Mouse (Mus musculus) hindbrain, embryonic 16.5 days (tissue): ENCODE measurements around the gene Ccnl1. TPM values are rescaled to one million over a fixed set of nuclear protein-coding genes. Genes with fewer than 3 reads are reported as not detected.

Experiments used
- ATAC-seq: fragments of 200-750 bp; cut with Nextera tagmentation; 2 replicates; pipeline ENCODE4 v1.8.0; 2017; ENCODE audit warnings: moderate TSS enrichment, moderate library complexity
- H3K27ac ChIP-seq: fragments of 300-500 bp; sonication (generic); 2 replicates; pipeline ENCODE4 v1.5.1; 2014; ENCODE audit warnings: low read depth, mild to moderate bottlenecking, control low read depth, low read length, moderate library complexity
- H3K27me3 ChIP-seq: fragments of 300-500 bp; sonication (generic); replicated peaks from 2 replicates; pipeline ENCODE4 v1.6.1; 2014; ENCODE audit warnings: low read length; ENCODE audit not compliant: control insufficient read depth, insufficient read depth
- H3K36me3 ChIP-seq: fragments of 300-500 bp; sonication (generic); 2 replicates; pipeline ENCODE4 v1.6.1; 2014; ENCODE audit warnings: mild to moderate bottlenecking, low read length, moderate library complexity, mixed read lengths; ENCODE audit not compliant: control insufficient read depth, insufficient read depth
- H3K4me1 ChIP-seq: fragments of 300-500 bp; sonication (generic); 2 replicates; pipeline ENCODE4 v1.6.1; 2014; ENCODE audit warnings: low read depth, low read length; ENCODE audit not compliant: control insufficient read depth, insufficient read depth
- H3K4me2 ChIP-seq: fragments of 300-500 bp; sonication (generic); 2 replicates; pipeline ENCODE4 v1.6.1; 2014; ENCODE audit warnings: mild to moderate bottlenecking, low read length, control low read depth, moderate library complexity
- H3K4me3 ChIP-seq: fragments of 300-500 bp; sonication (generic); 2 replicates; pipeline ENCODE4 v1.5.1; 2014; ENCODE audit warnings: mild to moderate bottlenecking, low read length, control low read depth, moderate library complexity
- H3K9ac ChIP-seq: fragments of 300-500 bp; sonication (generic); 2 replicates; pipeline ENCODE4 v1.6.1; 2014; ENCODE audit warnings: low read depth, mild to moderate bottlenecking, control low read depth, low read length, moderate library complexity
- H3K9me3 ChIP-seq: fragments of 300-500 bp; sonication (generic); 2 replicates; pipeline ENCODE4 v1.6.1; 2014; ENCODE audit warnings: mild to moderate bottlenecking, low read length, moderate library complexity; ENCODE audit not compliant: control insufficient read depth
- WGBS: fragments of 180-500 bp; shearing (Covaris S2); extraction: QIAGEN DNeasy Blood & Tissue Kit; methylation state at CpG from one replicate; pipeline ENCODE4 v1.1.7; 2014; 5-methylcytosine and 5-hydroxymethylcytosine counted together
- polyA plus RNA-seq: library from polyadenylated mRNA; unstranded; fragments of >200 nt; fragmentation: Nextera tagmentation; extraction: Ambion mirVana; gene quantifications from 2 replicates; pipeline ENCODE4 v1.2.1, GENCODE M21; 2015

Ccnl1 gene
- polyA plus RNA-seq, 1 experiment from 2014 or later, result 53.2 TPM

DNA sequence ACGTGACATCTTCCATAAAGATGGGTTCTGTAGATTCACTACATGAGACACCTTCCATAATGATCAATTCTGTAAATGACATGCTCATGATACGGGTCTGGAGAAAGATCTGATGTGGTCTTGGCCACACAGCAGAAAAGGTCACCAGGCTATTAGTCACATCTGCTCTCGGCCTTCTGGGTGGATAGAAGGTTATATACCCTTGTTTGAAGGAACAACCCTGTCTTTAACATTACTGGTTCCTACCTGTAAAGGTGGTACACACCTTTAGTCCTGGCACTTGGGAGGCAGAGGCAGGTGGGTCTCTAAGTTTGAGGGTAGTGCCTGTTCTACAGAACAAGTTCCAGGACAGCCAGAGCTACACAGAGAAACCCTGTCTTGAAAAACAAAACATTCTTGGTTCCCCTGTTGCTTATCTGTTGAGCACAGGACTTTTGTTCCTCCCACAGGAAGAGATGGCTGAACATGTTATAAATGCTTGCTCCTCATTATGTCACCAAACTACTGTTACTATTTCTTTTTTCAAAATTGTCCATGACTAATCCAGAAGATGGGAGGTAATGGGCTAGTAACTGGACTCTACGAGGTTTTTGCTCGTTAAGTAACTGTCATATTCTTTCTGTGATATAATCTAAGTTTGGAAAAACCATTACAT, 2.4 kb upstream of the Ccnl1 start:
- Histone ChIP-seq H3K36me3 (peaks cover 5% of the 10 kb centered on the region), H3K27ac (no peak overlapping the region), H3K9me3 (no peaks in the 10 kb centered on the region), H3K27me3 (no peaks in the 10 kb centered on the region), H3K4me1 (peaks cover 17% of the 10 kb centered on the region), H3K4me3 (no peak overlapping the region), H3K4me2 (no peak overlapping the region), H3K9ac (no peak overlapping the region)
- ATAC-seq, result no peak
- 93% methylated on average over 5 of the region's 5 CpGs for WGBS

GRCm38 (mm10) chr3:65959416-65960001, 1.5 kb upstream of the Ccnl1 start:
- H3K27ac ChIP-seq, result no peak overlapping the region
- no peaks in the 10 kb centered on the region for H3K27me3 ChIP-seq
- H3K4me3 ChIP-seq, result no peak overlapping the region
- no peak for ATAC-seq
- H3K9me3 ChIP-seq, result no peaks in the 10 kb centered on the region
- peaks cover 20% of the 10 kb centered on the region for H3K4me1 ChIP-seq
- H3K9ac ChIP-seq, result no peak overlapping the region
- H3K36me3 ChIP-seq, result peaks cover 5% of the 10 kb centered on the region
- WGBS, result 89% methylated on average over 3 of the region's 3 CpGs
- H3K4me2 ChIP-seq, result peak overlapping the region; percentile 71

GRCm38 (mm10) chr3:65958840-65959185, 764 bp upstream of the Ccnl1 start:
- ATAC-seq, result no peak

DNA sequence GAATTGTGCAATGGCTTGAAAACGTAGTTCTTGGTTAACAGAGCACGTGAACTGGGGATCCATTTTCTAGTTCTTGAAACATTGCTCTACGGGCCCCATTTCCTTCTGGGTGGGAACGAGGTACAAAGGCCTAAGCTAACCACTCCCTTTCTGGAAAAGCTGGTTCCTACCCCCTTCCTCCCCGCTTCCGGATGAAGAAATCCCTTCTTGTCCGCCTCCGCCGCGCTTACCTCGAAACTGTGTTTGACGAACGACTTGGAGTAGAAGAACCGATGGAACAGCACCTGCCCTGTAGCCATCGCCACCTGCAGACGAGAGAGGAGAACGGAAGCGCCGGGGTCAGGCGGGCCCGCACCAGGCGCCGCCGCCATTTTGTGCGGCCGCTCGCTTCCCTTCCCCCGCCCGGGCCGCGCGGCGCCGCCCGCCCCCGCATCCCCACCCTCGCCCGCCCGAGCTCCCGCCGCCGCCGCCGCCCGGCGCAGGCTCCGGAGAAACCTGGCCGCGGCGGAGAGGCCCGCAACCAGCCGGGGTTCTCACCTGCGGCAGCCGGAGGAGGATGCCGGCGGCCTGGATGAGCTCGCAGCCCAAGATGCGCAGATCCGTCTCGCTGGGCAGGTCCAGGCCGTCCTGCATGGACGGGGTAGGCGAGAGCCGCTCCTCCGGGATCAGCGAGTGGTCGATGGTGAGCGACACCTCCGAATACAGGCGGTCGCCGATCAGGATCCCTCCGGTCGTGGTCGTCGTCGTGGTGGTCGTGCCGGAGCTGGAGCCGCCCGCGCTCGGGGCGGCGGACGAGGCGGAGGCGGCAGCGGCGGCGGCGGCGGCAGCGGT, 563 bp downstream of the Ccnl1 start:
- WGBS, result under 1% methylated on average over 61 of the region's 94 CpGs
- H3K36me3 ChIP-seq, result peaks cover 5% of the 10 kb centered on the region
- peak overlapping the region; percentile 99 for H3K9ac ChIP-seq
- H3K27ac ChIP-seq, result peak overlapping the region; percentile 99
- peak overlapping the region; percentile 95 for H3K4me2 ChIP-seq
- peaks cover 34% of the 10 kb centered on the region for H3K4me1 ChIP-seq
- peak; percentile 79 for ATAC-seq
- H3K4me3 ChIP-seq, result peak overlapping the region; percentile 90
- H3K9me3 ChIP-seq, result no peaks in the 10 kb centered on the region
- H3K27me3 ChIP-seq, result no peaks in the 10 kb centered on the region

More at GRCm38 (mm10) chr3:65958840-65959185, 764 bp upstream of the Ccnl1 start:
- H3K36me3 ChIP-seq, result peaks cover 5% of the 10 kb centered on the region
- H3K4me2 ChIP-seq, result peak overlapping the region; percentile 71
- peaks cover 25% of the 10 kb centered on the region for H3K4me1 ChIP-seq
- H3K27ac ChIP-seq, result peak overlapping the region; percentile 99
- H3K27me3 ChIP-seq, result no peaks in the 10 kb centered on the region
- peak overlapping the region; percentile 99 for H3K9ac ChIP-seq
- WGBS, result 5% methylated on average over 9 of the region's 9 CpGs
- H3K4me3 ChIP-seq, result peak overlapping the region; percentile 90
- no peaks in the 10 kb centered on the region for H3K9me3 ChIP-seq

DNA sequence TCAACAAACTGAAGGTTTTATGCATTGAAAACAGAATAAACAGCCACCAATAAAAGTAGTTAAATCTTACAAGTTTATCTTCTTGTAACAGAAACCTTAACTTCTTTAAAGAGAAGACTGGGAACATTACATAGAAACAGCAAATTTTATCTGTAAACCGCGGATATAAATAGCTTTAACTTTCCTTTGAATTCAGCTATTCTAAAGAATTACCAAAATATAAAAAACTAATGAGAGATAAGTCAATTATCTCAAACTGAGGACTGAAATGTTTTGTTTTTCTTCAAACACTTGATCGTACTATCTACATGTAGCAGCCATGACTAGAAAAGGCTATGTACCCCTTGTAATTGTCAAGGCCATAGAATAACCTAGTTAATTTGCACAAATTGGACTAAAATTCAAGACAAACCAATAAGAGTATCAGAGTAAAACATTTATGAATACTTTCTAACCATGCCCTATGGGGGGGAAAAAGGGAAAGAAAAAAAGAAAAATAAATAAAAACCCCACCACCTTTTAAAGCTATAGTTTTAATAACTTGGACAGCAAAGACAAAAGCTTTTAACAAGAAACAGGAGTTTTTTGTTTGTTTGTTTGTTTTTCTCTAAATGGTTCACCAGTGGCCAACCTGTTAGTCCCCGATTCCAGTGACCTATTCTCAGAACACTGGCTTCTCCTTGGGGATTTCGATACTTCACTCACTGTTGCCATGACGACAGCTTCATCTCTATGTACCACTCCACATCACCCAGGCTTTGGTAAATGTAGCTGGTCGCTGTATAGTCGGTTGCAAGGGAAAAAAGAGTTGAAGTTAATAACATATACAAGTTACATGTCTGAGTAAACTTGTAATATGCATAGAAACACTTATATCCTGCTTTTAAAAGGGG, 3.3 kb downstream of the Ccnl1 start:
- no peak overlapping the region for H3K27ac ChIP-seq
- 44% methylated on average over 8 of the region's 8 CpGs for WGBS
- no peak overlapping the region for H3K9ac ChIP-seq
- H3K27me3 ChIP-seq, result no peaks in the 10 kb centered on the region
- no peaks in the 10 kb centered on the region for H3K9me3 ChIP-seq
- peaks cover 11% of the 10 kb centered on the region for H3K36me3 ChIP-seq
- peaks cover 34% of the 10 kb centered on the region for H3K4me1 ChIP-seq
- ATAC-seq, result no peak
- H3K4me3 ChIP-seq, result no peak overlapping the region
- H3K4me2 ChIP-seq, result no peak overlapping the region

DNA sequence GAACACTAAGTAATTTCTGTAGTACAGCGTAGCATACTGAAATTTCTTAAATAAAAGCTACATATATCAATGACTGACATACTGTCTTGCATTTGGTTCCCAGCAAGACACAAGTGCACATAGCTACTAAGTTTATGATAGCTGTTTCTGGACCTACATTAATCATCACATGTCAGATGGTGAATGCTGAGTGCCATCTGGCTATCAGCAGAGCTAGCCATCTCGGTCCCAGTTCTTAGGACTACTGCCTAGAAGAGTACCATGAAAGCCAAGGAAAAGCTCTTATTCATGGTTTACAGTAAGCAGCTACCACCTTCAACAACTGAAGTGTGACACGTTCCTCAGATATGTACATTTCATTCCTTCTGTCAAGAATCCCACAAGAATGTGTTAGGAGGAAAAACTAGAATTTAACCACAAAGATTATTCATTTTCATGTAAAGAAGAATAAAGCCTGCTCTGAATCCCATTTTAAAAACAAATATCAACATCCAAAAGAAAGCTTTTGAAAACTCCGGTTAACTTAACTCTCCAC, 7.2 kb downstream of the Ccnl1 start:
- WGBS, result 86% methylated on average over 4 of the region's 4 CpGs
- H3K4me1 ChIP-seq, result peaks cover 19% of the 10 kb centered on the region
- H3K4me3 ChIP-seq, result no peak overlapping the region
- no peak for ATAC-seq
- no peak overlapping the region for H3K4me2 ChIP-seq
- no peaks in the 10 kb centered on the region for H3K9me3 ChIP-seq
- peaks cover 30% of the 10 kb centered on the region for H3K36me3 ChIP-seq
- no peak overlapping the region for H3K9ac ChIP-seq
- no peaks in the 10 kb centered on the region for H3K27me3 ChIP-seq
- no peak overlapping the region for H3K27ac ChIP-seq

DNA sequence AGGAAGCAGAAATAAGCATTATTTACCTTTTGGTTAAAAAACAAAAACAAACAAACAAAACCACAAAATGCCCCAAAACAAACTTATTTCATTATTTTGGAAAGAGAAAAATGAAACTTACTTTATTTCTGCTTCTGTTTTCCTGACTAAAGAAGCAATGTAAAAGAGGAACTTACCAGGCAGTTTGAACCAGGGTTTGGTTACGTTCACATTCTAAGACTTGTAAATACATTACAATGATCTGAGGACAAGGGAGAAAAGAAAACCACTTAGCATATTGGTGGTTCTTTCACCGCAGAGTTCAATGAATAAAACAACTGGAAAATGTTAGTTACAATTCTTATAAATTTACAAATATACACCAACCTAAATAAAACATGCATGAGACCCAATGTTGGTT, 7.7 kb downstream of the Ccnl1 start:
- H3K27me3 ChIP-seq, result no peaks in the 10 kb centered on the region
- no peak overlapping the region for H3K9ac ChIP-seq
- no peak overlapping the region for H3K4me2 ChIP-seq
- peaks cover 35% of the 10 kb centered on the region for H3K36me3 ChIP-seq
- no peak overlapping the region for H3K27ac ChIP-seq
- ATAC-seq, result no peak
- H3K4me3 ChIP-seq, result no peak overlapping the region
- no peaks in the 10 kb centered on the region for H3K9me3 ChIP-seq
- peaks cover 17% of the 10 kb centered on the region for H3K4me1 ChIP-seq
- 90% methylated on average over 2 of the region's 2 CpGs for WGBS

DNA sequence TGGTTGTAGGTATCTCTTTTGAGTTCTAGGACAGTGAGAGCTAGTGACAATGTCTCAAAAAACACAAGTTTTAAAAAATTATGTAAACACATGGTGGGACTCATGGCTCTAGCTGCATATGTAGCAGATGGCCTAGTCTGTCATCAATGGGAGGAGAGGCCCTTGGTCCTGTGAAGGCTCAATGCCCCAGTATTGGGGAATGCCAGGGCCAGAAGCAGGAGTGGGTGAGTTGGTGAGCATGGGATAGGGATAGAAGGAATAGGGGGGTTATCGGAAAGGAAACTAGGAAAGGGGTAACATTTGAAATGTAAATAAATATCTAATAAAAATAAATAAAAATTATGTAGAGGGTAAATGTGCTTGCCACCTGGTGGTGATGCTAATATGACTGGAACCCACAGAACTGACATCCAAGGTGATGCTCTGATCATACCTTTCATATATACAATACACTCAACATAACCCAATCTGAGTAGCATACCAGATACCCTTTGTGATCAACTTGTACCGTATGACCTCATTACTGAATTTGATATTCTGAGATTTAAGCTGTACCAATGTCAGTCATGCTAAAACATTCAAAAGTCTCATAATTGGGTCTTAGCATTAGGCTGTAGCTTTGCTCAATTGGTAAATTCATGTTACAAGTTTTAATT, 12.6 kb downstream of the Ccnl1 start:
- WGBS, result 93% methylated on average over 2 of the region's 2 CpGs
- H3K9me3 ChIP-seq, result no peaks in the 10 kb centered on the region
- no peak overlapping the region for H3K4me3 ChIP-seq
- ATAC-seq, result no peak
- no peak overlapping the region for H3K4me2 ChIP-seq
- no peak overlapping the region for H3K27ac ChIP-seq
- H3K4me1 ChIP-seq, result no peaks in the 10 kb centered on the region
- H3K36me3 ChIP-seq, result peaks cover 44% of the 10 kb centered on the region
- H3K9ac ChIP-seq, result no peak overlapping the region
- H3K27me3 ChIP-seq, result no peaks in the 10 kb centered on the region
